Mouse (Mus musculus): ENCODE measurements around the gene Ranbp17. TPM values are rescaled to one million over a fixed set of nuclear protein-coding genes. Genes with fewer than 3 reads are reported as not detected.

Ranbp17 gene
- polyA plus RNA-seq, 1 experiment from 2014 or later, result 12.2 TPM

DNA sequence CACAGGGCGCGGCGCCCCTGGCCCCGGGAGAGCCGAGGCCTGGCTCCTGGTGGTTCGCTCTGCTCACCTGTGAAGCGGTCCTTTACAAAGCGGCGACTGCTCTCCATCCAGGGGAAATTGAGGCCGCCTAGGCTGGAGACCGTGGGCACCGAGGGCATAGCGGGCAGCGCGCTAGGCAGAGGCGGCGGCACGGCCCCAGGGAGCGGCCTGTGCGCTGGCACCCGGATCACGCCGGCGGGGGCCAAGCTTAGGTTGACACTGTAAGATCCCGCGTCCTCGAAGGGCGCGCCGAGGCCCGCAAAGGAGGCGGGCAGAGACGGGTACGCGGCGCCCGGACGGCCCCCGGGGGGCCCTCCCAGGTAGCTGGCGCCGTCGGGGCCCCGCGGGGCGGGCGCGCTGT lies 310.6 kb downstream of the Ranbp17 start:
- no peak overlapping the region for H3K9ac ChIP-seq (replicated peaks)
- no peak for ATAC-seq (ENCODE audit: insufficient number of reproducible peaks, insufficient read depth, low FRiP score, low TSS enrichment, low read depth)
- H3K4me2 ChIP-seq, result peak overlapping the region; percentile 58
- H3K36me3 ChIP-seq, result no peaks in the 10 kb centered on the region
- under 1% methylated on average over 47 of the region's 47 CpGs for WGBS
- H3K27me3 ChIP-seq, result peaks cover 100% of the 10 kb centered on the region
- no peak overlapping the region for H3K27ac ChIP-seq
- peak overlapping the region; percentile 36 for H3K4me3 ChIP-seq (replicated peaks)
- H3K9me3 ChIP-seq, result no peaks in the 10 kb centered on the region
- peaks cover 40% of the 10 kb centered on the region for H3K4me1 ChIP-seq (replicated peaks)

GRCm38 (mm10) chr11:33202296-33202695 lies 311.2 kb downstream of the Ranbp17 start:
- under 1% methylated on average over 37 of the region's 37 CpGs for WGBS
- Histone ChIP-seq H3K9ac (replicated peaks) (no peak overlapping the region), H3K4me1 (replicated peaks) (peaks cover 40% of the 10 kb centered on the region), H3K27me3 (peaks cover 100% of the 10 kb centered on the region), H3K9me3 (no peaks in the 10 kb centered on the region), H3K4me3 (replicated peaks) (peak overlapping the region; percentile 36), H3K4me2 (0 out of 2 replicates have a peak overlapping the region, but pooled peaks have one; percentile 58), H3K27ac (no peak overlapping the region), H3K36me3 (no peaks in the 10 kb centered on the region)
- no peak for ATAC-seq (ENCODE audit: insufficient number of reproducible peaks, insufficient read depth, low FRiP score, low TSS enrichment, low read depth)

DNA sequence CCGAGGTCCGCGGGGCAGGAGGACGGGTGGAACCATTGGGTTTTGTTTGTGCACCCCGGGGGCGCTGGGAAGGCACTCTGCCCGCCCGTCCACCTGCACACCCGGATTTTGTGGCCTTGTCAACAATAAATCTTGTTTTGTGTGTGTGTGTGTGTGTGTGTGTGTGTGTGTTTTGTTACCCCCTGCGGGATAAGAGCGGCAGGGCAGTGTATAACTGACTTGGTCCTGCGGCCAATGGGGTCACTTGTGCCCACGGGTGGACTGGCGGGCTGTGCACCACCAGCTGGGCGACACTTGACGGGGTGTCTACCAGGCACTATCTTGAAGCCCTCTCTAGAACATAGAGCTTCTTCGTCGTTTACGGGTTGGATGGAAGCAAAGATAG lies 311.9 kb downstream of the Ranbp17 start:
- peaks cover 40% of the 10 kb centered on the region for H3K4me1 ChIP-seq (replicated peaks)
- H3K27me3 ChIP-seq, result peaks cover 100% of the 10 kb centered on the region

GRCm38 (mm10) chr11:33200764-33201625 lies 312.6 kb downstream of the Ranbp17 start:
- peak; percentile 29; the same call in 1 of the 2 replicates for ATAC-seq (ENCODE audit: insufficient number of reproducible peaks, insufficient read depth, low FRiP score, low TSS enrichment, low read depth)
- Histone ChIP-seq H3K27ac (no peak overlapping the region), H3K9ac (replicated peaks) (peak overlapping the region; percentile 55), H3K9me3 (no peaks in the 10 kb centered on the region), H3K36me3 (no peaks in the 10 kb centered on the region), H3K4me1 (replicated peaks) (peaks cover 40% of the 10 kb centered on the region), H3K27me3 (peaks cover 100% of the 10 kb centered on the region), H3K4me2 (peak overlapping the region; percentile 66), H3K4me3 (replicated peaks) (peak overlapping the region; percentile 40)
- WGBS, result under 1% methylated on average over 63 of the region's 76 CpGs

More for the DNA sequence above, 311.9 kb downstream of the Ranbp17 start:
- Histone ChIP-seq H3K9ac (replicated peaks) (peak overlapping the region; percentile 55), H3K36me3 (no peaks in the 10 kb centered on the region), H3K4me3 (replicated peaks) (peak overlapping the region; percentile 40), H3K27ac (no peak overlapping the region), H3K4me2 (peak overlapping the region; percentile 66), H3K9me3 (no peaks in the 10 kb centered on the region)
- no peak for ATAC-seq (ENCODE audit: insufficient number of reproducible peaks, insufficient read depth, low FRiP score, low TSS enrichment, low read depth)
- 3% methylated on average over 19 of the region's 19 CpGs for WGBS

DNA sequence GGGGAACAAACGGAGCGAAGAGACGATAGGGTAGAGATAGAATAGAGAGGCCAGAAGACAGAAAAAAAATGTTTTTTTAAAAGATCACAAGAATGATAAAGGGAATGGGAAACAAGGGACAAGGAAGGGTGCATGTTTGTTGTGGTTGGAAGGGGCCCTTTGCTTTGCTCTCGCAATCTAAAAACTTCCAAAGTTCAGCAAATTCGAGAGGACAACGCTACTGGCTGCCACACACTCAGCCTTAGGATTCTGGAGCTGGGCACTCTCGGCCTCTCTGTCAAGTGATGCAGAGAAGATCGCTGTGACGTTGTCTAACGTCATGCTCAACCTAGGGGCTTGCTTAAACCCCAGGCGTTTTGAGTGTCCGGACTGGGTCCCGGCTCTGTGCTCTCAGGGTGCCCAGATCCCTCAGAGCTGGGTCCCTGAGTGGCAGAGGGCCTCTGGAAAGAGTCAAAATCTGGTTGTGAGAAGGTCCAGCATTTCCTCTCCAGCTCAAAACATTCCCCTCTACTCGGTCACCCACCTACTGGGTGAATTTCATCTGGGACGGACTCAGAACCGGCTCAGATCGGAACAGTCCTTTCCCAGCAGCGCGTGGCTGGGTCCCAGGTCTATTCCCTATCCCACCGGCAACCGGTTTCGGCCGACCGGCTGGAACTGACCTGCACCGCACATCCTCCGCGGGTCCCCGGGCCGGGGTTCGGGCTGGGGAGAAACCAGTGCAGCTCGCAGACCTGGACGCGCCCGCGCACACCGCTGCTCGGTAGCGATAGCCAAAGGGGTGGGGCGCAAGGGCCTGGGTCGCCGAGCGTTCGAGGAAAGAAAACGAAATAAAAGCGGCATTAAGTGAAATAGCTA lies 313.4 kb downstream of the Ranbp17 start:
- Histone ChIP-seq H3K27me3 (peaks cover 100% of the 10 kb centered on the region), H3K4me2 (peak overlapping the region; percentile 66), H3K9me3 (no peaks in the 10 kb centered on the region), H3K4me3 (replicated peaks) (peak overlapping the region; percentile 40), H3K4me1 (replicated peaks) (peaks cover 43% of the 10 kb centered on the region), H3K27ac (no peak overlapping the region), H3K9ac (replicated peaks) (no peak overlapping the region), H3K36me3 (no peaks in the 10 kb centered on the region)
- no peak for ATAC-seq (ENCODE audit: insufficient number of reproducible peaks, insufficient read depth, low FRiP score, low TSS enrichment, low read depth)
- WGBS, result under 1% methylated on average over 45 of the region's 45 CpGs

GRCm38 (mm10) chr11:33199117-33199514 lies 314.4 kb downstream of the Ranbp17 start:
- no peak overlapping the region for H3K4me2 ChIP-seq
- H3K9me3 ChIP-seq, result no peaks in the 10 kb centered on the region
- WGBS, result 2% methylated on average over 15 of the region's 15 CpGs
- no peak for ATAC-seq (ENCODE audit: insufficient number of reproducible peaks, insufficient read depth, low FRiP score, low TSS enrichment, low read depth)
- peaks cover 41% of the 10 kb centered on the region for H3K4me1 ChIP-seq (replicated peaks)
- no peaks in the 10 kb centered on the region for H3K36me3 ChIP-seq
- no peak overlapping the region for H3K27ac ChIP-seq
- peaks cover 98% of the 10 kb centered on the region for H3K27me3 ChIP-seq
- H3K9ac ChIP-seq (replicated peaks), result no peak overlapping the region
- no peak overlapping the region for H3K4me3 ChIP-seq (replicated peaks)

DNA sequence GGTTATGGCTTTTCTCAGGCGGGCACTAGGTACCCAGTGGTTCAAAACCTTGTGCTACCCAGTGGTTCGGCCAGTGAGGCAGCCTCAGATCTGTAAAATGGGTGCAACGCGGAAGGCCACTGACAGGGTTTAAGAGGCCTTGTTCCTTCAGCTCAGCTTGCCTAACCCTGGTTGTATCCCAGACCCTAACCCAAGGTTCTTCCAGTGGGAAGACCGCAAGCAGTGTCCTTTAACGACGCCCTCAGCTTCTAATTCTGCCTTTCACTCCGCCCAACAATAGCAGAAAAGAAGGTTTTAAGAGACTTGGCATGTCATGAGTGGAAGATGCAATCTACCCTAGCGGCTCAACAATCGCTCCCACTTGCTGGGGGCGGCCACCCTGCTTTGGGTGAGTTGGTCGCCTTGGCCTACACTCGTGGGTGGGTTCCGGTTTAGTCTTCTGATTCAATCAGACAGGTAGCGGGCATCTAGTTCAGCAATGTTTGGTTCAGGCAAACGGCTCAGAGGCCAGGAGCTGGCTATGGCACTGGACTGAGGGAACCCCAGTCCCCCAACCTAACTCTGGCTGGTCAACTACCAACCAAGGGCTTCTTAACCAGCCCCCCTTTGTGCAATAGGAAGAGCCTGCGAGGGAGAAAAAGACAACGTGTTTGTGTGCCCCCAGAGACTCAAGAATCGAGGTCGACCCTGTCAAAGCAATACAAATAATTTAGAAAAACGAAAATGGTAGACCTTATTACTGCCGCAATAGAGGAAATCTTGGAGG lies 315.0 kb downstream of the Ranbp17 start:
- ATAC-seq (ENCODE audit: insufficient number of reproducible peaks, insufficient read depth, low FRiP score, low TSS enrichment, low read depth), result no peak
- Histone ChIP-seq H3K9me3 (no peaks in the 10 kb centered on the region), H3K4me1 (replicated peaks) (peaks cover 45% of the 10 kb centered on the region), H3K36me3 (no peaks in the 10 kb centered on the region), H3K27me3 (peaks cover 98% of the 10 kb centered on the region), H3K27ac (no peak overlapping the region), H3K4me2 (no peak overlapping the region), H3K9ac (replicated peaks) (no peak overlapping the region), H3K4me3 (replicated peaks) (no peak overlapping the region)
- 17% methylated on average over 22 of the region's 22 CpGs for WGBS

DNA sequence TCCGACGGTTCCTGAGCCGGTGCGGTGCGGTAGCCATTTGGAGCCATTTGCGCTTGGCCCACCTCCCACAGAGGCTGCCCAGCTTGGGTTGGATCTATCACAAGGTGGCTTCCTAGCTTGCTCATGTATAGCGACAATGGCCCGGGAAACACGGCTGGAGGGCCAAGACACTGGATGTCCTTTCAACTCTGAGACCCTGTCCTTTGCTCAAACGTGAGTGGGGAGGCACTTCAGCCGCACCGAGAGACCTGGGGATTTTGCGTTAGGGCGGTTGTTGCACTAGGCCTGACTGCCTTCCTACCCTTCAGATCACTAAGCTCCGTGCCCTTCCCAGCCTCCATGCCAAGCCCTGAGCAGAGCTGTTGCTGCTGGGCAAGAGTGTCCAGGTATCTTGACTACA lies 315.9 kb downstream of the Ranbp17 start:
- ATAC-seq (ENCODE audit: insufficient number of reproducible peaks, insufficient read depth, low FRiP score, low TSS enrichment, low read depth), result no peak
- Histone ChIP-seq H3K4me2 (no peak overlapping the region), H3K4me3 (replicated peaks) (no peak overlapping the region), H3K4me1 (replicated peaks) (peaks cover 39% of the 10 kb centered on the region), H3K36me3 (no peaks in the 10 kb centered on the region), H3K9ac (replicated peaks) (no peak overlapping the region), H3K9me3 (no peaks in the 10 kb centered on the region), H3K27ac (no peak overlapping the region), H3K27me3 (peaks cover 97% of the 10 kb centered on the region)
- 16% methylated on average over 15 of the region's 15 CpGs for WGBS

DNA sequence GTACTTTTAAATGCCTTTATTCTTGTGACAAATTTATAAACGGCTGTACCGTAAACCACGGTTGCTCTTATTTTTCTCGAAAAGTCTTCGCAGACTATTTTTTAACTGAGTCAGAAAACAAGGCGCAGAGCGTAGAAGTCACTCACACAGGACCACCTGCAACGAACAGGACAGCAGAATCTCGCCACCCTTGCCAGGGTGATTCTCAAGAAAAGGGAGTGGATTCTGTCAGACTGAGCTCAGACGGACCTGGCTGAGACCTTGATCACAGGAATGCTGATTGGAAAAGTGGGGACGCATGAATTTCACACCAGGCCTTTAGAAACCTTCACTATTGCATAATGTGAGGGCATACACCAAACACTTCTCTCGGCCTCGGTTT lies 316.4 kb downstream of the Ranbp17 start:
- H3K27ac ChIP-seq, result no peak overlapping the region
- no peak overlapping the region for H3K4me2 ChIP-seq
- no peak for ATAC-seq (ENCODE audit: insufficient number of reproducible peaks, insufficient read depth, low FRiP score, low TSS enrichment, low read depth)
- no peak overlapping the region for H3K9ac ChIP-seq (replicated peaks)
- H3K36me3 ChIP-seq, result no peaks in the 10 kb centered on the region
- no peak overlapping the region for H3K4me3 ChIP-seq (replicated peaks)
- H3K27me3 ChIP-seq, result peaks cover 92% of the 10 kb centered on the region
- peaks cover 34% of the 10 kb centered on the region for H3K4me1 ChIP-seq (replicated peaks)
- 25% methylated on average over 13 of the region's 13 CpGs for WGBS
- H3K9me3 ChIP-seq, result no peaks in the 10 kb centered on the region

- H3K36me3 ChIP-seq, result no peaks in the 10 kb centered on the region
- peaks cover 33% of the 10 kb centered on the region for H3K4me1 ChIP-seq (replicated peaks)
- H3K4me3 ChIP-seq (replicated peaks), result no peak overlapping the region
- no peak overlapping the region for H3K27ac ChIP-seq
- WGBS, result 7% methylated on average over 24 of the region's 24 CpGs
- no peak overlapping the region; the same call in 1 of the 2 replicates for H3K4me2 ChIP-seq
- no peak for ATAC-seq (ENCODE audit: insufficient number of reproducible peaks, insufficient read depth, low FRiP score, low TSS enrichment, low read depth)
- no peaks in the 10 kb centered on the region for H3K9me3 ChIP-seq
- H3K27me3 ChIP-seq, result peaks cover 90% of the 10 kb centered on the region
- no peak overlapping the region for H3K9ac ChIP-seq (replicated peaks)
Observed at GRCm38 (mm10) chr11:33196447-33197132, 317.0 kb downstream of the Ranbp17 start.
